Mouse (Mus musculus) thymus, adult 2 months (tissue): ENCODE data around the gene Gm20388.

Experiments used
- CTCF ChIP-seq: fragments of 200-500 bp; IDR thresholded peaks from 2 replicates; pipeline ENCODE4 v1.5.1; 2012; ENCODE audit warnings: mild to moderate bottlenecking, control low read depth, low read length, moderate library complexity, borderline replicate concordance; ENCODE audit not compliant: control insufficient read depth, poor library complexity, insufficient read depth; ENCODE audit errors: extremely low read depth
- POLR2A ChIP-seq: fragments of 200-500 bp; IDR thresholded peaks from 2 replicates; pipeline ENCODE4 v1.6.1; 2012; ENCODE audit warnings: mild to moderate bottlenecking, low read length, control low read depth, moderate library complexity; ENCODE audit not compliant: control insufficient read depth, poor library complexity, insufficient read depth; ENCODE audit errors: extremely low read depth

GRCm38 (mm10) chr8:122737071-122737470 lies 2826.4 kb downstream of the Gm20388 start:
- TF ChIP-seq CTCF (no peak), POLR2A (no peak)
